Mouse (Mus musculus): ENCODE results near the gene Foxq1.

Gene Foxq1

DNA sequence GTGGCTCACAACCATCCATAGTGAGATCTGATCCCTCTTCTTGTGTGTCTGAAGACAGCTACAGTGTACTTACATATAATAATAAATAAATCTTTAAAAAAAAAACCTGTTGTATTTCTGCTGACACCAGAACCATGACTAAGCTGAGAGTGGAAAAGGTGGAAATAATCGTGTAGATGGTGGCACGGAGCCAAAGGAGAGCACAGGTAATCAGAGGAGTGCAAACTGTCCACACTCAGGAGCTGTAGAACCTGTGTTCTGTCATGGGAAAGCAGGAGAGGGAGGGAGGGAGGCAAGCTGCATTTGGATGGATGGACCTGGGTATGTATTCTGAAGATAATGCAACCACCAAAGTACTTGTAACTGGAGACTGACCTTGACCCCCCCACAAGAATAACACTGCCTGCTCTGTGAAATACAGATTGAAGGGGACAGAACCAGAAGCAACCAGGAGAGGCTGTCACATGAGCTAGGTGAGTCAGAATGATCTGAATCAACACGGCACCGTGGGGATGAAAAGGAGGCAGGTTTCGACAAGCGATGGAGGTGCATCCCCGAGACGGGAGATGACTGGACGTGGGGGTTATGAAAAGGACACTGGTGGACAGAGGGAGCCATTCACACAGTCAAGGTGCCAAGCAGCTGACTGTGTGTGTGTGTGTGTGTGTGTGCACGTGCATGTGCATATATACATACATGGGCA lies 17.0 kb downstream of the Foxq1 start:
- DNase-seq (ENCODE audit: low spot score): no peak

DNA sequence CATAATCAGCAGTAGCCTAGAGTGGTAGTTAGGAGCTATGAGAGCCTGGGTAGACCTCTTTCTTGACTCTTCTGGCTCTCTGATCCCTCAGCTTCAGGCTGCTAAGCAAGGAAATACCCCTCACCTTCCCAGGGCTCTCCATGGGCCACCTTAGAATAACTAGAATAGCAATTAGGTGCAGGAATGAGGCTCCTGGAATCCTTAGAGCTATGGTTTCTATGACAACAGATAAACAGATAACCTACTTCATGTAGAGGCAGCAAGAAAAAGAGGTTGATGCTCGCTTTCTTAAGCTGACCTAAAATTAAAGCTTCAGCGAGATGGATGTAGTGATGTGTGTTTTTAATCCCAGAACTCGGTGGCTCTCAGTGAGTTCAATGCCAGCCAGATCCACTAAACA lies 18.7 kb downstream of the Foxq1 start:
- DNase-seq (ENCODE audit: low spot score): no peak

DNA sequence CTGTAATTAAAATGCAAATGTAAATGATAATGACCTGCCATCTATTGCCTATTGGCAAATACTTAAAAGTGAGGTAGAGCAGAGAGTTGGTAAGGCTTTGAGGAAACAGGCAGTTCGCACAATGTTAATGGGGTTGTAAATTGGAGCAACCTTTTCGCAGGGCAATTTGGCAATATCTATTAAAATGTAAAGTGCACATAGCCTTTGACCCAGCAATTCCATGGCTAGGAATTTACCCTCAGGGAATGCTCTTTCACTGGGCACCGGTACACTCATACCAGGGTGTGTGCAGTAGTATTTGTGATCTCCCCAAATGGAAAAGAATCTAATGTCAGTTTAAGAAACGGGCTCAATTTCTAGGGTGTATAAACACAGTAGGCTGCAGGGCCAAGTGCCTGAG lies 20.8 kb downstream of the Foxq1 start:
- DNase-seq (ENCODE audit: low spot score): no peak

DNA sequence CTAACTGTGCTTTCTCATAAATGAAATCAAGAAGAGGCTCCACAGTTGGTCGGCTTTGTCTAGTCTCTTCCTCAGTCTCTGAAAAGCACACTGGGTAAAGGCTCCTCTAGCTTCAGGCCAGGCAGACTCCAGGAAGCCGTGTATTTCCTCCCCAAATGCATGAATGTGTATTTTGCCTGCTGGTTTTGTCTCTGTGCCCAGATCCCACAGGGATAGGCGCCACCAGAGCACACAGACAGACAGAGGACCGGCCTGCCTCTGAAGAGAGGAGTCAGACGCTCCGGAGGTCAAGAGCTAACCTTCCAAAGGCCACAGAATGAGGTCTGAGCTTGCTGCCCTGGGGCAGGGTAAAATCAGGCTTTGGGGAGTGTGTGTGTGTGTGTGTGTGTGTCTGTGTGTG lies 21.6 kb downstream of the Foxq1 start:
- no peak for DNase-seq (ENCODE audit: low spot score)

DNA sequence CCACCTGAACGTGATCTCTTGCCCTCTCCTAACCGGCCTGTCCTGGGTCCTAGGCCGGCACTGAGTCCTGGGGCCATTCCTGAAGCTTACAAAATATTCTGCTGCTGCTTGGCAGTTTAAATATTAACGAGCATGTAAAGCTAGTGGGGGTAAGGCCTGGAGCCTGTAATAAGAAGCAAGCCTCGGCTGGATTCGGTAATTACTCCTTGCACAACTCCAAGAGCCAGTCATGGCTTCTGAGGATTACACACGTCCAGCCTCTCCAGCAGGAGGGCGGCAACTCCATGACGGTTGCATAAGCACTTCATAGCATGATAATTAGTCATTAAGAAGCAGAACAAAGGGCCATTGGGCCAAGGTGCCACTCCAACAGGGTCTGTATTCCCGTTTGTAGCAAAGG lies 22.5 kb downstream of the Foxq1 start:
- no peak for DNase-seq (ENCODE audit: low spot score)

DNA sequence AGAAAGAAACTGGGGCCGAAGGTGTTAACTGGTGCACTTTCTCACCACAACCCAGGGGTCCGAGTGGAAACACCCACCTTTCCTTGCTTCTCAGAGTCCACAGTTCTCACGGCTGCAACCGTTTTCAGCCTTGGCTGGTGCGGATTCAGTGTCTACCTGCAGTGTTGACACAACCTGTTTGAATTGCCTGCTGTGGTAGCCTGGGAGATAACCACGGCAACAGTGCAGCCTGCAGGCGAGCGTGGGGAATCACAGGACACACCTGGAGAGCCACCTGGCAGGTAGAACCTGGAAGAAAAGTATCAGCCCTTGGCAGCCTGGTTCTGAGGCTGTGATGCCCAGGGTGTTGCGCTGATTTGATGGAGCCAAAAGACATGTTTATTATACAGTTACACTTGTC lies 23.9 kb downstream of the Foxq1 start:
- no peak for DNase-seq (ENCODE audit: low spot score)

DNA sequence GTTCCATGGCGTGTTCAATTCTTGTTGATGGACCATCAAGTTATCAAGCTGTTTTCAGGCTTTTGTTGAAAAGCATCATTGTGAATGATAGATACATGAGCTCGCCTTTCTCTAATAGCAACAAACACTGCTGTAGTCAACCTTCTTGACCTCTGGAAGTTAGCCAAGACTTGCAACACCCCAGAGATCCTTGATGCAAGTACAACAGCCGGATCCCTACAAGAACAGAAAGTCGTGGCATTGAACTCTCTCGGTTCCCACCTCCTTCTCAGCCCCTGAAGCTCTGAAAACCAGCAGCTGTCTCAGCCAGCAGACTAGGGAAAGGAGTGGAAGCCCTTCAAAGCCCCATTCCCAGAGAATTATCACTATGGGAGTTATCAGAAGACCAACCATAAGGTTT lies 31.4 kb downstream of the Foxq1 start:
- no peak for DNase-seq (ENCODE audit: low spot score)

DNA sequence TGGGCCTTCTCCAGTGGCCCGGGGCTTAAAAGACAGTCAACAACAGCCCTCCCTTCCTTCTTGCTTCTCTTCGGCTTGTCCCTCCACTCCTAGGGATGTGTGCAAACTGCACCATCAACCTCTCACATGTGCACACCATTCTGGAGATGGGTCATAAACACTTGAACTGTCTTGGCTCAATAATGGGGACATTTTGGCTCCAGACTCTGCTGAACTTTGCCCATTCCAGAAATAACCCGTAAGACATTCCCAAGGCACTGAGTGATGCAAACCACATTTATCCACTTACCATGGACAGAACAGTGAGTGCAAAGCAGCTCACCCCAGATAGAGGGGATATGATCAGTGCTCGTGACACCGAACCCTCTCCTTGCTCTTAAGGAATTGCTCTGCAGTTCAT lies 43.6 kb downstream of the Foxq1 start:
- no peak for DNase-seq (ENCODE audit: low spot score)

DNA sequence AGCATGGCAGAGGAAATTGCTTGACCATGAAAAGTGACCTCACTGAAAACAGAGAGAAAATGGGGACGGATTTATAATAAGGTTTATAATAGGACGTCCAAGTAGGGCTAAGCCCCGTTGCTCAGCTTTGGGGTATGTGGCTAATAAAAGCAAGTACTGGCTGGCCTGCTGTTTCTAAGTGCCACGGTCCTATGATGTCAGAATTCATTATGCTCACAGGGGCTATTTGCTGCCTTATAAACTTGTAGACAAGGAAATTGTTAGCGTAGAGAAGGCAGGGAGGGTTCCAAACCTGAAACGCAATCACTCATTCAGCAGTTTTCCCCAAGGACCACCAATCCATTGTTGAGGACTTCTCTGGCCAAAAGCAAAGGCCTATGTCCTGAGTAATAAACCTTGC lies 48.0 kb downstream of the Foxq1 start:
- no peak for DNase-seq (ENCODE audit: low spot score)
